Mouse (Mus musculus) hindbrain, embryonic 10.5 days (tissue): ENCODE data around the gene Otop2. TPM values are rescaled to one million over a fixed set of nuclear protein-coding genes. Genes with fewer than 3 reads are reported as not detected.
A peak's percentile ranks its signal among the peaks of the same experiment; 100 is the strongest.

Experiments used
- DNase-seq: peaks from one replicate; pipeline ENCODE4 v3.0.0-alpha.2; 2017; ENCODE audit warnings: low spot score
- H3K27ac ChIP-seq: fragments of 300-500 bp; sonication (generic); 2 replicates; pipeline ENCODE4 v1.5.1; 2016; ENCODE audit warnings: mild to moderate bottlenecking, moderate library complexity
- H3K27me3 ChIP-seq: fragments of 300-500 bp; sonication (generic); 2 replicates; pipeline ENCODE4 v1.6.1; 2016; ENCODE audit warnings: mild to moderate bottlenecking; ENCODE audit not compliant: poor library complexity, insufficient read depth, severe bottlenecking
- H3K36me3 ChIP-seq: fragments of 300-500 bp; sonication (generic); 2 replicates; pipeline ENCODE4 v1.6.1; 2016; ENCODE audit warnings: mild to moderate bottlenecking, moderate library complexity
- H3K4me1 ChIP-seq: fragments of 300-500 bp; sonication (generic); replicated peaks from 2 replicates; pipeline ENCODE4 v1.6.1; 2016; ENCODE audit warnings: mild to moderate bottlenecking
- H3K4me3 ChIP-seq: fragments of 300-500 bp; sonication (generic); 2 replicates; pipeline ENCODE4 v1.5.1; 2016; ENCODE audit warnings: mild to moderate bottlenecking, moderate library complexity
- H3K9me3 ChIP-seq: fragments of 300-500 bp; sonication (generic); 2 replicates; pipeline ENCODE4 v1.6.1; 2016; ENCODE audit warnings: mild to moderate bottlenecking, moderate library complexity
- WGBS: fragments of 180-500 bp; shearing (Covaris S2); methylation state at CpG from one replicate; pipeline ENCODE4 v1.1.7; 2016; 5-methylcytosine and 5-hydroxymethylcytosine counted together
- polyA plus RNA-seq: library from polyadenylated mRNA; unstranded; fragments of >200 nt; fragmentation: Nextera tagmentation; extraction: Ambion mirVana; gene quantifications from 2 replicates; pipeline ENCODE4 v1.2.1, GENCODE M21; 2016

Otop2 gene
- polyA plus RNA-seq: not detected in 2 replicates

- peaks cover 13% of the 10 kb centered on the region for H3K4me1 ChIP-seq
- no peak within 1 kb of the TSS for H3K4me3 ChIP-seq
- H3K9me3 ChIP-seq: no peaks in the 10 kb centered on the region
- peaks cover 42% of the 10 kb centered on the region for H3K27me3 ChIP-seq
- no peaks in the 10 kb centered on the region for H3K36me3 ChIP-seq
- DNase-seq: no peak
- H3K27ac ChIP-seq: peak within 1 kb of the TSS; percentile 43; the same call in 1 of the 2 replicates
- WGBS: 13% methylated on average over 8 of the region's 8 CpGs
Observed at GRCm38 (mm10) chr11:115306863-115307262, at the start of gene Otop2. Gene Otop2 (plus strand): TSS chr11:115307163.

DNA sequence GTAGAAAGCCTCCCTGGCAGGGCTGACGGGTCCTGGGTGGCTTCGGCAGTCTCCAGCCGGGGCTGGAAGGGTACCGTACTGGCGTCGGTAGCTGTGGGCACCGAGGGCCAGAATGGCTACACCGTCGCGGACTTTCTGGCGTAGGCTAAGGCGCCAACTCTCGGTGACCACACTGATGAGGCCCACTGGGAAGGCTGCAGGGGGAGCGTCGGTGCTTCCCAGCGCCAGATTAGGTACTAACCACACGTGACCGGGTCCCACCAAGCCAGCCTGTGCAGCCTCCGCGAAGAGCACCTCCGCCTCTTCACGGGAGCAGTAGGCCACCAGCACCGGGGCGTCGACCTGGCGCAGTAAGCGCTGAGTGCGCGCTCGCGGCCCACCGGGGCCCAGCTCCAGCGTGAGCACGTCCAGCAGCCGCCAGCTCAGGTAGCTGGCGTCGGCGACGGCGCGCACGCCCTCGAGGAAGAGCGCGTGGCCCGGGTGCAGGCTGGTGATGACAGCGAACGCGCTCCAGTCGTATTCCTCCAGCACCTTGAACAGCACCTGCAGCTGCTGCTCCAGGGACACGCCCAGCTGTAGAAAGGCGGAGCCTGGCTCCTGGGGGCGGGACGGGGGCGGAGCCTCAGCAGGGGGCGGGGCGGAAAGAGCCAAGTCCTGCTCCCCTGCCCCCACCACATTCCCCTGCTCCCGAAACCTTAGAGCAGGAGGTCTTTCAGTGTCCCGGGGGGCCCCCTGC lies 49.0 kb upstream of the Otop2 start:
- Histone ChIP-seq H3K27me3 (peaks cover 100% of the 10 kb centered on the region), H3K27ac (no peak overlapping the region), H3K4me3 (peak overlapping the region; percentile 36), H3K36me3 (no peaks in the 10 kb centered on the region), H3K9me3 (no peaks in the 10 kb centered on the region), H3K4me1 (peaks cover 10% of the 10 kb centered on the region)
- 16% methylated on average over 59 of the region's 59 CpGs for WGBS
- peak; percentile 38 for DNase-seq

DNA sequence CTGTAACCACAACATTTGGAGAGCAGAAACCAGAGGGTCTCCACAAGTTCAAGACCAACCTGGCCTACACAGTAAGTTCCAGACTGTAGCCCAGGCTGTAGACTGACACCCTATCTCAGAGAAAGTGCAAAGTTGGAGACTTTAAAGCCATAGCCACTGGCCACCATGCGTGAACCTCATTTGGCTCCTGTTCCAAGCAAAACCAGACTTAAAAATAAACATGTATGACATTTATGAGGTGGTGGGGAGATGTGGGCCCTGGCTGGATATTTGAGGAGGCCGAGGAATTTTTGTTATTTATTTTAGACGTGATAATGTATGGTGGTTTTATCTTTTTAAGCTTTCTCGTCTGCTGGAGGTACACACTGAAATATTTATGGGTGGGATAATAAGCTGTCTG lies 47.8 kb upstream of the Otop2 start:
- WGBS: 82% methylated on average over 4 of the region's 4 CpGs
- H3K9me3 ChIP-seq: no peaks in the 10 kb centered on the region
- no peaks in the 10 kb centered on the region for H3K36me3 ChIP-seq
- peaks cover 10% of the 10 kb centered on the region for H3K4me1 ChIP-seq
- DNase-seq: no peak
- H3K4me3 ChIP-seq: no peak overlapping the region
- H3K27me3 ChIP-seq: peaks cover 100% of the 10 kb centered on the region
- no peak overlapping the region for H3K27ac ChIP-seq

GRCm38 (mm10) chr11:115262954-115263353 lies 44.0 kb upstream of the Otop2 start:
- 85% methylated on average over 11 of the region's 11 CpGs for WGBS
- Histone ChIP-seq H3K36me3 (peaks cover 1% of the 10 kb centered on the region; the same call in 1 of the 2 replicates), H3K27me3 (peaks cover 100% of the 10 kb centered on the region), H3K4me3 (no peak overlapping the region), H3K9me3 (no peaks in the 10 kb centered on the region), H3K27ac (no peak overlapping the region), H3K4me1 (peaks cover 41% of the 10 kb centered on the region)
- no peak for DNase-seq

DNA sequence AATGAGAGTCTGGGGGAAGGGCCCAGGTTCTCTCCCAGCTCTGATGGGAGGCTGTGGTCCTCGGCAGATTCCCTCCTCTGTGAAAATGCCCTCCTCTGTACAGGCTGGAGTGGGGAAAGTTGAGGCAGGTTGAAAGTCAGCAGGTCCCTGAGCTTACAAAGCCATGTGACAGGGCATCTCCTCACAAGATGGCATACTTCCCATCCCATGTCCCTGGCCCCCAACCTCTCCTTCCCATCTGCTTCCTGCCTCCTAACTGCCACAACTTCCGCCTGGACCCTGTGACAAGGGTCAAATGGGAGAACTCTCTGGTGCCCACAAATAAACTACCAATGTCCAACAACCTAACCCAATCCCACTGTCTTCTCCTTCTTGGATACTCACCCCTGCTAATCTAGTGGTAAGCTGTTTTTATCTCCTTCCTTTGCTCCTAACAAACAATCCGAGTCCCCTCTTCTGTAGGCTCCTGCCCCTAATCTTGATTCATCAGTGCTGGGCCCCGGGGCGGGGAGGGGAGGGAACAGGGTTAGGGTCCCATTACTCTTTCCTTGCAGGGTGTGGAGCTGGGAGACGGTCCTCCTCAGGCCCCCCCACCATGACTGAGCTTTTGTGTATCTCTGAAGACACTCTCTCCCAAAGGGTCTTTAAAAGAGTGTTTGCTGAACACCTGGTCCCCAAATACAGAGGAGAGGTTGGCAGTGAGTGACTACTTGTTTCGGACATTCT lies 42.7 kb upstream of the Otop2 start:
- DNase-seq: no peak
- H3K4me3 ChIP-seq: no peak overlapping the region
- H3K27ac ChIP-seq: no peak overlapping the region
- peaks cover 100% of the 10 kb centered on the region for H3K27me3 ChIP-seq
- peaks cover 42% of the 10 kb centered on the region for H3K4me1 ChIP-seq
- H3K9me3 ChIP-seq: no peaks in the 10 kb centered on the region
- WGBS: 67% methylated on average over 7 of the region's 7 CpGs
- peaks cover 14% of the 10 kb centered on the region for H3K36me3 ChIP-seq

DNA sequence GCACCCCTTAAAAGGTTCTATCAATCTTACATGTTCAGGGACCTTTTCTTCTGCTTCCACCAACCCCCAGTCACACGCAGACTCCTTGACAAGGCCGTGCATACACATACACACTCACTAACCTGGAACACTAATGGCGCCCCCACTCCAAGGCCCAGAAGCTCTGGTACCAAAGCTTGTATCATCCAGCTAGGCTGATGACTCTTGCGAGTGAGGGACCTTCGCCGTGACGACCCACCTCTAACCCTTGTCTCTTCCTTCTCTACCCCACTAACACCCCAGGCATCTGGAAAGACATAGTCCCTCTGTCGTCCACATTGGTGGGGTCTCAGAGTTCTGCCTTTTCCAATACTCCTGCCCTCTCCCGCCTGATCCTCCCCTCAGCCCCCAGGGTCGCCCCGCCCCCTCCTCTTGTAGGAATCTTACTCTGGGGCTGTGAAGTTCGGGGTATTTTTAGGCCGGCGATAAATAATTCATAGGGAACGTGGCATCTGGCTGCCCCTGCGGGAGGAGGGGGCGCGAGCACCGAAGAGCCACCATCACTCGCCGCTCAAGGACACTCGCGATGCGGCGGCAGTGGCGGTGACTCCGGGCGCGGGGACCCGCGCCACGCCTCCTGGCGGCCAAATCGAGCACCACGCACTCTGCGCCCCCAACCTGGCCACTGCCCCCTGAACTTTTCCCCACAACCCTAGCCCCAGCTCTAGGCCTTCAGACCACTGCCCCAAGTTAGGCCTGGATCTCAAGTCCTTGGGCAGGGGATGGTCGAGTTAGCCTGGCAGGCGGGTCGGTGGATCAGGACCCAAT lies 41.9 kb upstream of the Otop2 start:
- peaks cover 18% of the 10 kb centered on the region for H3K36me3 ChIP-seq
- H3K27me3 ChIP-seq: peaks cover 100% of the 10 kb centered on the region
- WGBS: 6% methylated on average over 39 of the region's 39 CpGs
- no peaks in the 10 kb centered on the region for H3K9me3 ChIP-seq
- peak; percentile 68 for DNase-seq
- peak overlapping the region; percentile 44 for H3K4me3 ChIP-seq
- H3K27ac ChIP-seq: no peak overlapping the region
- H3K4me1 ChIP-seq: peaks cover 48% of the 10 kb centered on the region

- DNase-seq: no peak
- H3K4me1 ChIP-seq: peaks cover 51% of the 10 kb centered on the region
- H3K27me3 ChIP-seq: peaks cover 94% of the 10 kb centered on the region
- H3K4me3 ChIP-seq: peak overlapping the region; percentile 51
- H3K27ac ChIP-seq: no peak overlapping the region
- H3K36me3 ChIP-seq: peaks cover 18% of the 10 kb centered on the region
- 3% methylated on average over 20 of the region's 20 CpGs for WGBS
- H3K9me3 ChIP-seq: no peaks in the 10 kb centered on the region
Observed at GRCm38 (mm10) chr11:115265771-115266399, 41.1 kb upstream of the Otop2 start.

GRCm38 (mm10) chr11:115266400-115266778 lies 40.6 kb upstream of the Otop2 start:
- Histone ChIP-seq H3K4me3 (peak overlapping the region; percentile 51), H3K9me3 (no peaks in the 10 kb centered on the region), H3K27ac (peak overlapping the region; percentile 31; the same call in 1 of the 2 replicates), H3K4me1 (peaks cover 54% of the 10 kb centered on the region), H3K36me3 (peaks cover 18% of the 10 kb centered on the region), H3K27me3 (peaks cover 89% of the 10 kb centered on the region)
- peak; percentile 43 for DNase-seq
- under 1% methylated on average over 22 of the region's 22 CpGs for WGBS

DNA sequence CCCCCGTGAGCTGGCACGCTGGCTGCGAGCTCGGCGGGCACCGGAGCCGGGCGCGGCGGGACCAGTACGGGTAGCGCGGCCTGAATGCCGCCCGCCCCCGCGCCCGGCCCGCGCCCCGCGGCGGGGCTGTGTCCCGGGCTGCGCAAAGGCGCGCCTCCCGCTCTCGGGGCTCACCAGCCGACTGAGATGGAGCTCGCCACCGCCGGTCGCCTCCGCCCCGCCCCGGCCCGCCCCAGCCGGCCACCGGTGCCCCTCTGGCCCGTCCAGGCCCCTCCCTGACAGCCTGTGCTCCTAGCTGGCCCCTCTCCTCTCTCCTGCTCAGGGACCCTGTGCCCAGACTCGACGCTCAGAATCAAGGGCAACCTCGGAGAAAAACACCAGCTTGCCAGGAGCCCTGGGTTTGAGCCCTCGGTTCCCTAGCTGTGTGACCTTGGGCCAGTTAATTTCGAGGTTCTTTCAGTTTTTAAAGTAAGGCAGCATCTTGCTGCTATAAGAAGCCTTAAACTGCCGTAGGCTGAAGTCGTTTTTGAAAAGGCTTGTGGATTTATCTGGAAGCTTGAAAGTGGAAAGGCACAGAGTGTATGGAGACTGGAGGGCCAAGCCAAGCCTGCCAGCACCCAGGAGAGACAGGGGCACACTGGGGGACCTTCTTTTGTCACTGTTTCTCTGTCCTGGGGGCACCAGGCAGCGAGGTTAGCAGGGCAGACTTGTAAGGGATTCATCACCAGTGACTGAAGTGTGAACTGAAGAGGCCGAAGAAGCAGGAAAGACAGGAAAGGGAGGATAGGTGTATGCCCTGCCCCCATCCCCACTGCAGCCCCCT lies 39.7 kb upstream of the Otop2 start, which contains the start of gene Grin2c:
TSS of gene Grin2c (minus strand) at position 183 of the 823 bp plus-strand sequence.
- peak within 1 kb of the TSS; percentile 31; the same call in 1 of the 2 replicates for H3K27ac ChIP-seq
- peaks cover 81% of the 10 kb centered on the region for H3K27me3 ChIP-seq
- H3K9me3 ChIP-seq: no peaks in the 10 kb centered on the region
- H3K36me3 ChIP-seq: peaks cover 27% of the 10 kb centered on the region
- peak within 1 kb of the TSS; percentile 51 for H3K4me3 ChIP-seq
- WGBS: 4% methylated on average over 50 of the region's 50 CpGs
- H3K4me1 ChIP-seq: peaks cover 57% of the 10 kb centered on the region
- DNase-seq: no peak

GRCm38 (mm10) chr11:115267958-115268357 lies 39.0 kb upstream of the Otop2 start:
- Histone ChIP-seq H3K36me3 (peaks cover 27% of the 10 kb centered on the region), H3K9me3 (no peaks in the 10 kb centered on the region), H3K27me3 (peaks cover 74% of the 10 kb centered on the region), H3K4me1 (peaks cover 61% of the 10 kb centered on the region), H3K27ac (no peak overlapping the region), H3K4me3 (no peak overlapping the region)
- WGBS: 74% methylated on average over 11 of the region's 11 CpGs
- no peak for DNase-seq

DNA sequence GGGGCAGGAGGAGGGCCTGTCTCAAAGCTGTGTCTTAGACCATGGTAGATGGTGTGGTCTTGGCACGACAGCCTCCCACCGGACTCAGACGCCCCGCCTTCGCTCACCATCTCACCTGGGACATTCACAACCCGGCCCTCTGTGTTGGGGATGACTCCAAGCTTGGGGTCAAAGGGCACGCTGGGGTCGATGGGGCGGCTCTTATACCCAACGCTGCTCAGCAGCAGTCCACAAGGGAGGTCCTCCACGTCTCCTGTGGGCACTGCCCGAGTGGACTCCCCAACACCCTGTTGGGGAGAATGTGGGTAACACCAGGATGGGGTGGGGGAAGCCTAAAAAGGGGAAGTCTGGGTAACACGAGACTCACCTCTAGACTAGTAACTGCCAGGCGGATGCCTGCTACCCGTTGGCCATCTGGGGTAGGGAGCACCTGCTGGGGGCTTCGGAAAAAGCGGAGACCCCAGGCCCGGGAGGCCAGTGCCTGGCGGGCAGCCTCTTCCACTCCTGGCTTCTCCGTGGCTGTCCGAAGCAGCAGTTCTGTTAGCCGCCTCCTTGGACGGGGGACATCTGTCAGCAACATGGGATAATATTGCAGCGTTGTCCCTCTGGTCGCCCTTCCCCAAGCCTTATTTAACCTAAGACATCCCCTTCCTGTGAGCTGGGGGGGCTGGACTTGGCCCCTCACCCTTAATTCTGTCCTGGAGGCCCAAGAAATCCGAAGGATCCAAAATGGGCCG lies 37.5 kb upstream of the Otop2 start:
- DNase-seq: no peak
- Histone ChIP-seq H3K27ac (0 out of 2 replicates have a peak overlapping the region, but pooled peaks have one; percentile 29), H3K36me3 (peaks cover 27% of the 10 kb centered on the region), H3K9me3 (no peaks in the 10 kb centered on the region), H3K4me3 (no peak overlapping the region), H3K4me1 (peaks cover 71% of the 10 kb centered on the region), H3K27me3 (peaks cover 58% of the 10 kb centered on the region)
- WGBS: 88% methylated on average over 27 of the region's 27 CpGs
